Mouse (Mus musculus): ENCODE results near the gene Dpp9.

The Dpp9 gene

GRCm38 (mm10) chr17:56233389-56233788 is 14.7 kb upstream of the Dpp9 start:
- no peak for ATAC-seq (ENCODE audit: insufficient number of reproducible peaks, low FRiP score, low TSS enrichment)

GRCm38 (mm10) chr17:56229943-56230342 is 11.2 kb upstream of the Dpp9 start:
- ATAC-seq (ENCODE audit: insufficient number of reproducible peaks, low FRiP score, low TSS enrichment), result no peak

- no peak for ATAC-seq (ENCODE audit: insufficient number of reproducible peaks, low FRiP score, low TSS enrichment)
These were observed 7.9 kb upstream of the Dpp9 start for GRCm38 (mm10) chr17:56226566-56226965.

- no peak for ATAC-seq (ENCODE audit: insufficient number of reproducible peaks, low FRiP score, low TSS enrichment)
These were observed 6.2 kb upstream of the Dpp9 start for GRCm38 (mm10) chr17:56224916-56225315.

- ATAC-seq (ENCODE audit: insufficient number of reproducible peaks, low FRiP score, low TSS enrichment), result no peak
These were observed 1.1 kb upstream of the Dpp9 start for GRCm38 (mm10) chr17:56219805-56220204.

GRCm38 (mm10) chr17:56219251-56219650 is 546 bp upstream of the Dpp9 start:
- ATAC-seq (ENCODE audit: insufficient number of reproducible peaks, low FRiP score, low TSS enrichment), result no peak

DNA sequence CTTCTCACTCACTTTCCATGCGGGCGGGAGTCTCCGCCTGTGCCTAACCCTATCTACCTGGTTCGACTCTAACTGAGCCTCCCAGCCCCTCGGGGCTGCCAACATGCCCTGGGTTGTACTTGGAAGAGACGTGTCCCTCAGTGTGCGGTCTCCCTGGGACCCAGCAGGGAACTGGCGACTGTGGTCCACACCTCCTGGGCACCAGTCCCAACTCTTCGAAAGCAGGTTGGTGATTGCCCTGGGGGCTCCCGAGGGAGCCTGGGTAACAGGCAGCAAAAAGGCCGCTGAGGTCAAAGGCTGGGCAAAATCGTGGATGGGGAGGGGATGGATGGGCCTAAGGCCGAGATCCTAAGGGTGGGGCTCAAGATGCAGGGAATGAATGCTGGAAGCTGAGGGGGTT is 1.0 kb downstream of the Dpp9 start:
- ATAC-seq (ENCODE audit: insufficient number of reproducible peaks, low FRiP score, low TSS enrichment), result no peak

DNA sequence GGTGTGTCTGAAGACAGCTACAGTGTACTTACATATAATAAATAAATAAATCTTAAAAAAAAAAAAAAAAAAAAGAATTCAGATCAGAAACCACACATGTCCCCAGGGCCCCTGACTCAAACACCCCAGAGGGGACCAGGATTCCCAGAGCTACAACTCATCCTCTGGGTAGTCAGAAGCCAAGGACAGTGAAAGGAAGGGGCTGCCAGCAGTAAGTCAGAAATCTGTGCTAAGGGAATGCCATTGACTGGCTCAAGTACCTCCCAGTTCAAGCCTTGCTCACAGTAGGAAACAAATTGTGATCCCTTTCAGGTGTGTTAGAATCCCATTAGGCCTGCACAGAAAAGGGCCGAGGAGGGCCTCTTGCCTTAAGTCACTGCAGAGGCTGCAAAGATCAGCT is 4.5 kb downstream of the Dpp9 start:
- no peak for ATAC-seq (ENCODE audit: insufficient number of reproducible peaks, low FRiP score, low TSS enrichment)

DNA sequence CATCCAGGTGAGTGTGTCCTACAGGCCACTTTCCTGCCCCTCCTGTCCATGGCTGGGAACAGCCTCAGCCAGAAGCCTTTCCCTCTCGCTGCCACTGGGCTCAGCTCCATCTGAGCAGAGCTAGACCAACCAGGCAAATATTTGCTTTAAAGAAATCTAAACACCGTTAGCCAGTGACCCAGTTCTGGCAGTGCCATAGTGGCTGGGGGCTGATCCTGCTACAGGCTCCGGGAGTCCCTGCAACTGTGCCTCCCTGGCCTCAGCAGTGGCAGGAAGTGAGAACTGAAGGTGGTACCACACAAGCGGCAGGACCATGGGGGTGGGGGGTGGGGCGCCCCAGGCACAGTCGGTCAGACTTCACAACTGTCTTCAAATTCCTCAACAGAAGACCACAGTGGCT is 6.0 kb downstream of the Dpp9 start:
- ATAC-seq (ENCODE audit: insufficient number of reproducible peaks, low FRiP score, low TSS enrichment), result no peak

DNA sequence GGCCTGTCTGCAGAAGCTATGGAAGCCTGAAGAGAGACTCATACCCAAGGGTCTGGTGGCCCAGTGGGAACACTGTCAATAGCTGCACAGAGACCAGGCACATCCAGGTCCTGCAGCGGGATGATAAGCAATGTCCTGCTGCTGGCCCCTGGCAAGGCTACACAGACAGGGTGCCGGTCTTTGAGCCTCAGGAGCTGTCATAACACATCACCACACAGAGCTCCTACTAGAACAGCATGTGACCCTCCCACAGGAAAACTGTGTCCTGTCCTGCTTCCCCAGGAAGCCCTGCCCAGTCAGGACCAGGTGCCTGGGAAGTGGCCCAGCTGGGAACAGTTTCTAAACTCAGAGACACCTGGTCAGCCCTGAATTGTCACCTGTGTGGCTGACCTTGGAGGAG is 7.6 kb downstream of the Dpp9 start:
- ATAC-seq (ENCODE audit: insufficient number of reproducible peaks, low FRiP score, low TSS enrichment), result no peak

- no peak for ATAC-seq (ENCODE audit: insufficient number of reproducible peaks, low FRiP score, low TSS enrichment)
These were observed 9.9 kb downstream of the Dpp9 start for GRCm38 (mm10) chr17:56208821-56209220.

GRCm38 (mm10) chr17:56207963-56208530 is 10.7 kb downstream of the Dpp9 start:
- ATAC-seq (ENCODE audit: insufficient number of reproducible peaks, low FRiP score, low TSS enrichment), result no peak

DNA sequence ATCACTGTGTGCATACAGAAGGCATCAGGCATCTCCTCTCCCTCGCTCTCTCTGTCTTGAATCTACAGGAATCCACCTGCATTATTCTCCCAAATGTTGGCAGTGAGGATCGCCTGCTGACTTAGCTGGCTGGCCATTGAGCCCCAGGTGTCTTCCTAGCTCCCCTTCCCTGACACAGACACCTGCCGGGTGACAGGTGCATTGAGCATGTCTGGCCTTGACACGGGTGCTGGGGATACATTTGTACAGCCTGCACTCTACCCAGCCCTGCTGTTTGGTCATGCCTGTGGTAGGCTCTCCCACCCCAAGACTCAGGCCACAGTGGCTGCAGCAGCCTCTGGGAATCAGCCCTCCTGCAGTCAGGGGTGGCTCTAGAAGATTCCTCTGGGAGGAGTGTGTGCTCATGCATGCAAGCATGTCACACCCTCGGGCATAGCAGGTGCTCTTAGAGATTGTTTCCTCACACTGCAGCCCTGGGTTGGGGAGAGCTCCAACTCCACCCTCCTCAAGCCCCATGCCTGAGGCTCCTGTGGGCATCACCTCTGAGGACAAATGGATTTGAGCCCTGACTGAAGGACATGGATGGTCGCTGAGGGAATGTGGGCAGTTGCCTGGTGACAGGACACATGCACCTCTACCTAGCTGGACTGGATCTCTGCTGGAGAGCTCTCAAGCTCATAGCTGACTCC is 11.6 kb downstream of the Dpp9 start:
- ATAC-seq (ENCODE audit: insufficient number of reproducible peaks, low FRiP score, low TSS enrichment), result no peak

GRCm38 (mm10) chr17:56206276-56206884 is 12.3 kb downstream of the Dpp9 start:
- ATAC-seq (ENCODE audit: insufficient number of reproducible peaks, low FRiP score, low TSS enrichment), result no peak

GRCm38 (mm10) chr17:56203729-56204128 is 15.0 kb downstream of the Dpp9 start:
- ATAC-seq (ENCODE audit: insufficient number of reproducible peaks, low FRiP score, low TSS enrichment), result no peak

DNA sequence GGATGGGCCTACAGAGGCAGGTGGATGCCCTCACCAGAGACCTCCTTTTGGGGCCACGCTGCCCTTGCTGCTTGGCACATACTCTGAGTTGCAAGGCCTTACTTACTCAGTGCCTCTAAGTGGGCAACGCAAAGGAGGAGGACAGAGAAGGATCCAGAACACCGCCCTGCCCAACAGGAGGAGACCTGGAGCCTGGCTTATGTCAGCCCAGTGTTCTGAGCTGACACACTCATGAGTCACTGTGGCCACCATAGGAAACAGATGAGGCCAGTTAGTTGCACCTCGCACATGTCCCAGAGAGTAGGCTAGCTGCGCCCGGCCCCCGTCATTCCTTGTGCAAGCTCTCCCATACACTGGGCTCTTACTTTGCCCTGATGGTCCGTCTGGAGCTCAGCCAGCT is 16.2 kb downstream of the Dpp9 start:
- no peak for ATAC-seq (ENCODE audit: insufficient number of reproducible peaks, low FRiP score, low TSS enrichment)

DNA sequence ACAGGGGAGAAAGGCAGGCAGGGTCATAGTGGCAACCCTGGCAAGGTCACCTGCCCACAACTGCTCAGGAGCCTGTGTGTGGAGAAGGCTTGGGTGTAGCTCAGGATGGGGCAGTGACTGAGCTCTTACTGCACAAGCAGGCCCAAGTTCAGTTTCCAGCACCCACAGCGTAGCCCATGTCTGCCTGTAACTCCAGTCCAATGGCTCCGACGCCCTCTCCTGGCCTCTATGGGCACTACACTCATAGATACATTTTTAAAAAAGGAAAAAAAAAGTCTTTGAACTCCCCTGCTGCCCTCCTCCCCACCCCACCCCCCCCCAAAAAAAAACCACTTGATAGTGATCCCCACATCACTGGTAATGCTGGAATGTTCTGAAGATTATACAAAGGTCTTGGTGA is 17.1 kb downstream of the Dpp9 start:
- no peak for ATAC-seq (ENCODE audit: insufficient number of reproducible peaks, low FRiP score, low TSS enrichment)

DNA sequence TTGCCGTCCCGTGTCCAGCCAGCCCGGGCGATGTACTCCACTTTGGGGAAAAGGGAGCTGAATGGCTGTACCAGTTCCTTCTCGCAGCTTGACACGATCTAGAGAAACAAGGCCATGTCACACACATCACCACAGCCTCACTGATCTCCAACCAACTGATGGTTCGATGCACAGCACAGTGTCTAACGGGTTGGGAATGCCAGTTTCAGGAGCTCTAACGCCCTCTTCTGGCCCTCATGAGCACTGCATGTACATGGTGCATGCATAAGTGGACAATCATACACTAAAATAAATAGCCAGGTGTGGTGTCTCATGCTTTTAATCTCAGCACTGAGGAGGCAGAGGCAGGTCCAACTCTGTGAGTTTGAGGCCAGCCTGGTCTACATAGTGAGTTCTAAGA is 18.1 kb downstream of the Dpp9 start:
- ATAC-seq (ENCODE audit: insufficient number of reproducible peaks, low FRiP score, low TSS enrichment), result no peak

DNA sequence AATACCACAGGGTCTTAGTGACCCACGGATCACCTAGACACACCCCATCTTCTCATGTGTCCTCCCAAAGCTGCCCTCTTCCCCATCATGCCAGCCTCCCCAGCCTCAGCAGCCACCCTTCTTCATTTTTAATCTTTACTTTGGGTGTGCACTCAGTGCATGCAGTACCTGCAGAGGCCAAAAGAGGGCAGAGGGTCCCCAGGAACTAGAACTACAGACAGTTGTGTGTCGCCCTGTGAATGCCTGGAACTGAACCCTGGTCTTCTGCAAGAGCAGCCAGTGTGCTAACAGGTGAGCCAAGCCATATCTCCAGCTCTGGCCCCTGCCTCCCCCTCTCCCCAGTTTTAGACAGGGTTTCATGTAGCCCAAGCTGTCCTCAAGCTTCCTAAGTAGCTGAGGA is 21.8 kb downstream of the Dpp9 start:
- no peak for ATAC-seq (ENCODE audit: insufficient number of reproducible peaks, low FRiP score, low TSS enrichment)

GRCm38 (mm10) chr17:56194765-56195164 is 23.9 kb downstream of the Dpp9 start:
- ATAC-seq (ENCODE audit: insufficient number of reproducible peaks, low FRiP score, low TSS enrichment), result no peak

GRCm38 (mm10) chr17:56194357-56194756 is 24.3 kb downstream of the Dpp9 start:
- ATAC-seq (ENCODE audit: insufficient number of reproducible peaks, low FRiP score, low TSS enrichment), result no peak

DNA sequence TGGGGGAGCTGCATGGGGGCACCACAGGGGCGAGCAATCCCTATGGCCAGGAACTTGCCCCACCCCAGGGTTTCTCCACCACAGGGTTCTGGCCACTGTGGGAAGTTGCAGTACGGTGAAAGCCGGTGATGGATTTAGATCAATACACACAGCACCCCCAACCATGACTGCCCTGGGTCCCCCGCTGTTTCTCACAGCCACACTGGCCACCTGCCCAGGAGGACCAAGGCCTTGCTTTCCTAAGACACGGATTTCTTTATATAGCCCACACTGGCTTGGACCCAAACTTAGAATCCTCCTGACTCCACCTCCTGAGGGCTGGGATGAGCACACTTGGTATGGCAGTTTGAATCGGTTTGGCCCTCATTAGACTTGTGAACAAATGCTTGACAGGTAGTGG is 27.4 kb downstream of the Dpp9 start:
- no peak for ATAC-seq (ENCODE audit: insufficient number of reproducible peaks, low FRiP score, low TSS enrichment)

All from cerebellum, adult (tissue).